Mouse (Mus musculus) hindbrain, embryonic 16.5 days (tissue): ENCODE results near the gene C1ql4. TPM values are rescaled to one million over a fixed set of nuclear protein-coding genes. Genes with fewer than 3 reads are reported as not detected.

Source experiments
- microRNA-seq: library from miRNA; unstranded; fragments of <30 nt; microRNA quantifications from one replicate; pipeline ENCODE4, GENCODE M21; 2017
- polyA plus RNA-seq: library from polyadenylated mRNA; unstranded; fragments of >200 nt; fragmentation: Nextera tagmentation; extraction: Ambion mirVana; gene quantifications from 2 replicates; pipeline ENCODE4 v1.2.1, GENCODE M21; 2015

C1ql4 gene
- polyA plus RNA-seq, 1 experiment from 2014 or later = 4.0 TPM

Small RNAs within 50 kb of the gene (microRNA-seq; reads per million reads assigned to microRNA genes)
- not detected for gene Mir6960

Other genes with a start within 250 kb of the C1ql4 start
- 8.8 and 9.3 TPM in 2 replicates for gene Kmt2d, start 216.6 kb downstream of the C1ql4 start, polyA plus RNA-seq
- gene Rhebl1, start 193.3 kb downstream of the C1ql4 start, polyA plus RNA-seq = 31.4 and 33.4 TPM in 2 replicates
- gene Dhh, start 189.3 kb downstream of the C1ql4 start, polyA plus RNA-seq = 1.3 and 2.1 TPM in 2 replicates
- 25.9 and 27.0 TPM in 2 replicates for gene Lmbr1l, start 169.6 kb downstream of the C1ql4 start, polyA plus RNA-seq
- 1,672 and 1,683 TPM in 2 replicates for gene Tuba1b, start 153.3 kb downstream of the C1ql4 start, polyA plus RNA-seq
- gene Gm49450, start 134.3 kb downstream of the C1ql4 start, polyA plus RNA-seq = not detected in 2 replicates
- gene Tuba1a, start 134.1 kb downstream of the C1ql4 start, polyA plus RNA-seq = 15,480 and 15,543 TPM in 2 replicates
- 20.8 and 23.3 TPM in 2 replicates for gene Tuba1c, start 57.9 kb downstream of the C1ql4 start, polyA plus RNA-seq
- 52.8 and 81.8 TPM in 2 replicates for gene Prph, start 32.6 kb downstream of the C1ql4 start, polyA plus RNA-seq
- 5.6 and 8.7 TPM in 2 replicates for gene Troap, start 13.2 kb downstream of the C1ql4 start, polyA plus RNA-seq
- gene Dnajc22, start 5.4 kb upstream of the C1ql4 start, polyA plus RNA-seq = 0.92 and 1.1 TPM in 2 replicates
- 23.8 and 28.8 TPM in 2 replicates for gene Spats2, start 38.1 kb upstream of the C1ql4 start, polyA plus RNA-seq
- 1.1 TPM in 2 replicates for gene Kcnh3, start 137.0 kb upstream of the C1ql4 start, polyA plus RNA-seq
- gene Mcrs1, start 164.1 kb upstream of the C1ql4 start, polyA plus RNA-seq = 204 and 215 TPM in 2 replicates
- gene Prpf40b, start 207.3 kb upstream of the C1ql4 start, polyA plus RNA-seq = 114 and 117 TPM in 2 replicates
- 0.85 and 1.2 TPM in 2 replicates for gene Fam186b, start 208.1 kb upstream of the C1ql4 start, polyA plus RNA-seq